Mouse (Mus musculus) megakaryocyte progenitor cell, adult 5-6 weeks (primary cell): ENCODE results near the gene Nuak1. TPM values are rescaled to one million over a fixed set of nuclear protein-coding genes. Genes with fewer than 3 reads are reported as not detected.
"Not testable (repeated sequence)": the region's sequence is repeated elsewhere in the genome, so short reads cannot be mapped to it uniquely, and the experiment has no call there.

Experiments
- ATAC-seq: replicated peaks from 2 replicates; pipeline ENCODE4 v1.8.0; 2016; ENCODE audit warnings: mild to moderate bottlenecking, moderate TSS enrichment, inconsistent platforms; ENCODE audit not compliant: poor library complexity
- total RNA-seq, 2 experiments: library from RNA; stranded (forward) in 1 of 2; stranded (reverse) in 1 of 2; fragments of 157-497, 149-512 nt in 1 of 2; fragments of 200-1000 nt in 1 of 2; gene quantifications; 2 replicates each; pipeline versions ENCODE4 v1.2.3 to v1.2.4; 2015 to 2017

Gene Nuak1
- total RNA-seq (2015) (0.12 TPM in 2 replicates), total RNA-seq (2017) (0.03 and 0.17 TPM in 2 replicates)

DNA sequence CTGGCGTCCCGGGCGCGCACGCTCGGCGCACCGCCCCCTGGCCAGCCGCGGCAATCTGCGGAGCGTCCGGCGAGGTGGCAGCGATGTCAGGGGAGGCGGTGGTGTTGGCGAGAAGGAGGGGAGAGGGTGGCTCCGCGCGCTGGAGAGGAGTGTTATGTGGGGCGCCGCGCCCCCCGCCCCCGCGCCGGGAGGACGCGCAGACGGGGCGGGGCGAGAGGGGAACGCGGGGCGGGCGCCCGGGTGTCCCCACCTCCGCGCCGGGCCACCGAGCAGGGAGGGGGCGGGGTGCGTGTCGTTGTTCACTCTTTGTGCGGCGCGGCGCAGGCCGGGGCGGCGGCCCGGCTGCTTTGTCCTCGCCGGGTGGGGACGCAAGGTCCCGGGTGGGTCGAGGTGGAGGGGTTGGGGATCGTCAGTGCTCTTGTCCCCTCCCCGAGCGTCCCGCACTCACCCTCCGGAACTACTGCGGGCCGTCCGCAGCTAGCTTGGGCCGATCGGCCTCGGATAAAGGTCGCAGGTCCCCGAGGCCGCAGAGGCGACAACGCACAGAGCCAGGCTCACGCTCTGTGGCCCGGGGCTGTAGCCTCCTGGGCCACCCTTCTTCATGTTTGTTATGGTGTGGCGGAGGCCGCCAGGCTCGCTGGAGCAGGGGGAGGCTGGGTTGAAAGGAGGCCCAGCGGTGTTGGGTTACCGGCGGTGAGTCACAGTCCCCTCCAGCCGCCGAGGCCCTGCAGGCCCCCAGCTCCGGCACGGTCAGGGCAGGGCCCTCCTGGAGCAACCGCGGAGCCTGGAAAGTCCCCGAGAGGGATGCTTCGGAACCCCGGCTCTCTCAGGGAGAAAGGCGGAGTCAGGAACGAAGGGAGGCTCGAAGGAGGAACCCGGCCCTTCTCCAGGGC, at the start of gene Nuak1:
Gene Nuak1 (minus strand): TSS at position 57 of the 893 bp plus-strand sequence.
- peak; percentile 49 for ATAC-seq

DNA sequence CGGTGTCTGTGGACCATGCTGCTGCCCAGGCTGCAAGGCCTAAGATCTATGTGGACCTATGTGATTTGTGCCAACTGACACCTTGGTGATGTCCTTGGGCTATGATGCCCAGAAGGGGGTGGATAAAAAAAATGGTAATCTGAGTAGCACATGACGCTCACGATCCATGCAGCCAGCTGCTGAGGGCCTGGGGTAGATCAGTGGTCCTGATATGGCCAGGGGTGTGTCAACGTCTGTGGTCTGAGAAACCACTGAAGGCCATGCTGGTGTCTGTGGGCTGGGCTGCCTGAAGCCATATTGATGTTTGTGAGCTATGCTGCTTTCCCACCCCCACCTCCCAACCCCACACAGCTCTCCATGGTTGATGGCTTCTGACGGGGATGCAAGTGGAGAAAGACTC, 49.7 kb upstream of the Nuak1 start:
- ATAC-seq = peak; percentile 62

DNA sequence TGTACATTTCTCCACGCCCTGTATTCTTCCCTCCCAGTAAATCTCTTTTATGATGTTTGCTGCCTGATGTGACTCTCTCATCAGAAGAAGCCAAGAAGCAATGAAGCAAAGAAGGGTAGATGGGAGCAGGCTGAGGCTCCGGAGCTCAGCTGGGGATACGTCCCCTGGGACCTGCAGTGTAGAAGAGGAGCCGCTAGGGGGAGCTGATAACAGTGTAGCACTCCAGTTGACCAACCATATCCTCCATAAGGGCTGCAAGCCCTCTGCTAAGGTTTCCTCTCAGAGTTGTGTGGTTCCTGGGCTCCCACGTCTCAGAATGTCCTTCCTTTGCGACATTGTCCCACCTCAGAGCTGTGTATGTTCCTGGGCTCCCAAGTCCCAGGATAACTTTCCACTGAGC, 47.9 kb upstream of the Nuak1 start:
- peak; percentile 90 for ATAC-seq

DNA sequence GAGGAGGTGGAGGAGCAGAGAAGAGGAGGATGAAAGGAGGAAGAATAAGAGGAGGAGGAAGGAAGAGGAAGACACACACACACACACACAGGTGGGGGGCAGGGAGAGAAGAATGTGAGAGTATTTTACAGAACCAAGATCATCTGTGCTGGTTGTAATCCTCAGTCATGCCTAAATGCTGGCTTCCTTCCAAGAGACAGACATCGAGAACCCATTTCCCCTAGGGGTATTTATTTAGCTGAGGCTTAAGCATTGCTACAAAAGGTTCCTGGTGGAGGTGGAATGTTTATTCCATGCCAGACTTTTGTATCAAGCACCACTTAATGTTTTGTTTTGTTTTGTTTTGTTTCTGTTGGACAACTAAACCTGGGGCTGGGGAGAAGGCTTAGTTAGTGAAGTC, 44.3 kb upstream of the Nuak1 start:
- no peak for ATAC-seq

DNA sequence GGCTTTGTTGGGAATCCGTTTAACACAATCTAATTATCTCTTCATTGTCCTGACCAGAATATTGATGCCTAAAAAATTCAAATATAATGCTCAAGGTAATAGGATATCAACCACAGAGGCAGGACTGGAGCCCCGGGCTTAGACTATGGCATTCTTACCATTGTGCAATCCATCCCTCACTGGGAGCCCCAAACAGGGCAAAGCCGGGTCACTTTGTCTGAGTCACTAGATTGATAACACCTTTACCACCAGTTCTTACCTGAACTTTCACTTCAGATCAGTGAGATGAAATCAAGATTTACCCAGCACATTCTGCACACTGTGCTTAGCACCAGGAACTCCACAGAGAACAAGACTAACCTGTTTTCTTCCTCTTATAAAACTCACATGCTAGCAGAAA, 43.2 kb upstream of the Nuak1 start:
- ATAC-seq = no peak

DNA sequence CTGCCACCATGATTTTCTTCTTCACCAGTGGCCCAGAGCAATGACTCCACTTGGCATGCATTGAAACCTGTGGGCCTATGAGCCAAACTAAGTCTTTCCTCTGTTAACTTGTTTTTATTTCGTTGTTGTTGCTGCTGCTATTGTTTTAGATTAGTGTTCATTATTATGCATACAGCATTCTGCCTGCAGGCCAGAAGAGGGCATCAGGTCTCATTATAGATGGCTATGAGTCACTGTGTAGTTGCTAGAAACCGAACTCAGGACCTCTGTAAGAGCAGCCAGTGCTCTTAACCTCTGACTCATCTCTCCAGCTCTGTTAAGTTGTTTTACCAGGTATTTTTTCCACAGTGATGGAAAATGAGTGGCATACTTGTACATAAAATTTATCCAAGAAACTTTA, 42.7 kb upstream of the Nuak1 start:
- ATAC-seq = no peak

DNA sequence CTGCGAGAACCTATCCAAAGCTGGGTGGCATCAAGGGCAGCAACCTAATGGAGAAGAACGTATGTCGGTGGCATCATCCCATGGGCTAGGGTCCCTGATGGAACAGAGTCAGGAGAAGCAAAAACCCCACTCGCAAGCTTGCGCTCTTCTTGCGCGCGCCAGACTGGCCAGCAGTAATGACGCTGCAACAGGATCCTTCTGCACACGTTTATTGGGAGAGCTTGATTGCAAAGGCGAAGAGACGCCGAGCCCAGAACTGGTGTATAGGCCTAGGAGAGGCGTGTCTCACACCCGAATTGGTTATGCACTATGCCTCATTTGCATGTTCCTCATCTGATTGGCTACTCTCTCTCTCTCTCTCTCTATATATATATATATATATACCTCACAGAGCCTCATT, 42.0 kb upstream of the Nuak1 start:
- ATAC-seq = not testable (repeated sequence)

DNA sequence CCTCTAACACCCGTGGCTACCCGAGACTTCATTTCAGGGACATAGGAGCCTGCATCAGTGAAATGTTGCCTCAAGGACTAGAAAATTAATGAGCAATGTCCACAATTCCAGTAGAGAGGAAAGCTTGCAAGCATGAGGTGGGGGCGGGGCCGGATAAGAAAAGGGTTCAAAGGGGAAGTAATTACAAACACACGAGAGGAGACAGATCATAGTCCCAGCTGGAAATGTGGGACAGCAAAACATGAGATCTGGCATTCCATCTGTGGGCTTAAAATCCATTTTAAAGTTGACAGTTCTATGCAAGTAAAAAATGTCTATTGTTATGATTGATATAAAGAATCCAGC, 40.9 kb upstream of the Nuak1 start:
- peak; percentile 29; the same call in 1 of the 2 replicates for ATAC-seq

DNA sequence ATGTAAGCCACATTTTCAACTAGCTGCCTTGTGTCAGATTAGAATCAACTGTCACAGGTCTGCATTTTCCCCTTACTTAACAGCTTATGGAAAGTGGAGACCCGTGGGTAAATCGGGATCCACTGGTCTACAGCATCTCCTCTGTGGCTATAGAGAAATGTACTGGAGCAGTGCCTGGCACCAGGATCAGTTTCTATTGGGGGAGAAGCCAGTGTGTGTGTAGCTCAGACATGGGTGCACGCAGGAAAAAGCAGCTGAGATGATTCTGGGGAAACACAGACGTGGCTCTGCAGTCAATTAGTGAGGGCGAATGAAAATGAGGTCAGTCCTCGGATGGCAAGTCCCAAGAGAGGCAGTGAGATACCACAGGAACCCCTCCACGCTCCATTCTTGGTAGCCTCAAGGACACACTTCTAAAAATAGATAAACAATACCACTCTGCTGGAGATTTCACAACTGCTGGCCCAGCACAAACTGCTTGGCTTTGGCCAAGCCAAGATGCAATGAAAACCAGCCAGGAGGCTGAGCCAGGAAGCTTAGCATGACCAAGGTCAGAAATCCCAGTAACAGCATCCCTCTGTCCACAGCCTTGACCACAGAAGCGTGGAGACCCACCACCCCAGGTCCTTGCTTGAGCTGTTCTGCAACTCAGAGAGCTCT, 40.4 kb upstream of the Nuak1 start:
- peak; percentile 31; the same call in 1 of the 2 replicates for ATAC-seq

DNA sequence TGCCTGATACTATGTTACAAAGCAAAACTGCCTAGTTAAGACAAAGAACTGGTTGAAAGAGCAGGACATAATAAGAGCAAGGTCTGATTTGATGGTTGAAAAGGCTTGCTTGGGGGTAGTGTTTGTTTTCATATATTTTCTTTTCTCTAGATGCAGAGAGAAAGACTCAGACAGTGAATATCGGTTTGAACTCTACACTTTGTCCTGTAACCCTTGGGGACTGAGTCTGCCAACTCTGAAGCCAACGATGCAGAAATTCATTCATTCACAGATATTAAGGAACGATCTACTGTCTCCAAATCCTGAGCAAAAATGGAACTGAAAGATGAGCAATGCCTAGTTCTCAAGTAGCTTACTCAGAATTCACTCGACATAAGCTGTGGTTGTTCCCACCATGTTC, 39.7 kb upstream of the Nuak1 start:
- no peak for ATAC-seq

DNA sequence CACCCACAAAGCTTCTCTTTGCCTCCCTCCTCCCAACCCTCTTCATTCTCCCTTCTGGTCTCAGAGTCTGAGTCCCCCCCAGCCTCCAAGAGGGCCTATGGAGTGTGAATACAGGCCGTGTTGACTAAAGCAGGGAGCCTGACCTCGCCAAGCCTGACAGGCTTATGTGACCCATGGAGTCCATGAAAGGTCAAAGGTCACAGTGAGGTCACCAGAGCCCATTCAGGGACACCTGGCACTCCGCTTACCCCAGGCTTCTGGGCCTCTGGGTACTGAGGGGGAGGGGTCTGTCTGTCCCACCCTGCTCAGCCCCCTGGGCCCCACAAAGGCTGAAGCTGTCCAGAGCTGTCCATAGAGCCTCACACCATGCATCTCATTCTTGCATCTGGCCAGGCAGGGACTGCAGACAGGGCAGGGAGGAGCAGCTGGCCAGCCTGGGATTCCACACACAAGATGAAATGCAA, 37.2 kb upstream of the Nuak1 start:
- ATAC-seq = no peak

DNA sequence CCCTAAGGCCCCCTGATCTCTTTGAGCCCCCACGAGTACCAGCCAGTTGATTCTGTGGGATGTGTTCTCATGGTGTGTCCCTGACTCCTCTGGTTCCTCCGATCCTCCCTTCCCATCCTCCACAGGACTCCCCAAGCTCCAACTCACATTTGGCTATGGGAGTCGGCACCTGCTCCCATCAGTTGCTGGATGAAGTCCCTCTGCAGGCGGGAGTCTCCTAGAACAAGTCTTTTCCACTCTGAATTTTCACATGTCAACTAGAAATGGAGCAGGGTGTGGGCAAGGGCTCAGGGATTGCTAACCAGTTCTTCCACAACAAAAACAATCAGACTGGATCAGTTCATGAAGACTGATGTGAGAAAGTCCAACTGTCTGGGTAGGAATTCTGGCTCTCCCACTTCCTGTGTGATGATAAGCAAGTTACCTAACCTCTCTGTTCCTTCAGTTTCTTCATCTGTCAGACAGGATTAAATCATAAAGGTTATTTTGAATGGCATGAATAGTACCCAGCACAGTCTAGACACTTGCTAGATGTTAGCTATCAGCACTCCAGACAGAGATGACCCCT, 36.7 kb upstream of the Nuak1 start:
- ATAC-seq = no peak

DNA sequence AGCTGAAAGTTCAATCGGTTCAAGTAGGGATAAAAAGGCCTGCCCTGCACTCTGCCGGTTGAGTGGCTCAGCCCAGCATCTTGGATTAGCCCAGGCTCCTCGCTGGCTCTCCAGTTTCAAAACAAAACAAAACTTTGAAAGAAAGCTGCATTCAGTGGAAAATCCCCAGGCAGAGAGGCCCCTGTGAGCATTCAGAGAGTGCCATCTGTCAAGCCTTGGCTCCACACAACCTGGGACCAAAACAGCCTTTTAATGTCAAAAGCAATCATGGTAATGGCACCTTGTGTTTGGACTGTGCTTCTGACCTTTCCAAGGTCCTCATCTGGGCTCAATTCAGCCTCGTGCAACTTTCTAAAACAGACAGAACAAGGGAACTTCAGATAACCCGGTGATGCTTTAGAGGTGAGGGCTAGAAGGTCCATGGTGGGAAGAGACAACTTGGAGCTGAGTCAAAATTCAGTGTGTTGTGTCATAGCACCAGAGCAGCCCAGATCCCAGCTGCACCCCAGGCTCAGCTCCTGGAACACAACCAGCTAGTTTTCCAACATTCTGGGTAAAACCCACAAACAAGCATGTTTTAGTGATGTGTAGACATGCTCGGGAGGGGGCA, 27.3 kb upstream of the Nuak1 start:
- ATAC-seq = no peak

DNA sequence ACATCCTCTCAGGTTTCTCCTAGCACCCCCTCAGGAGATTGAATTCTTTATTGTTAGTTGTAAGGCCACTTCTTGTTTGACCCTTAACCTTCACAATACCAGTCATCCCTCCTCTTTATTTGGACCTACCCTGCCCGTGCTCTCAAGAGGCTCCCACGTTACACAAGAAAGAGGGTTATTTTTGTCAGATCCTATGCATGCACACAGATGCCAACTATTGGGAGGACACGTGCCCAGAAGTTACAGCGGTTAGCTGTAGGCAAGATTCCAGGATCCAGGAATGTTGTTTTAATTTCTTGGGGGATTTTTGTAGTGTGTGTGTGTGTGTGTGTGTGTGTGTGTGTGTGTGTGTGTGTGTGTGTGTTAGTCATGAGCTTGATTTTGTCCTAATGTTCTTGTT, 25.1 kb upstream of the Nuak1 start:
- ATAC-seq = no peak

DNA sequence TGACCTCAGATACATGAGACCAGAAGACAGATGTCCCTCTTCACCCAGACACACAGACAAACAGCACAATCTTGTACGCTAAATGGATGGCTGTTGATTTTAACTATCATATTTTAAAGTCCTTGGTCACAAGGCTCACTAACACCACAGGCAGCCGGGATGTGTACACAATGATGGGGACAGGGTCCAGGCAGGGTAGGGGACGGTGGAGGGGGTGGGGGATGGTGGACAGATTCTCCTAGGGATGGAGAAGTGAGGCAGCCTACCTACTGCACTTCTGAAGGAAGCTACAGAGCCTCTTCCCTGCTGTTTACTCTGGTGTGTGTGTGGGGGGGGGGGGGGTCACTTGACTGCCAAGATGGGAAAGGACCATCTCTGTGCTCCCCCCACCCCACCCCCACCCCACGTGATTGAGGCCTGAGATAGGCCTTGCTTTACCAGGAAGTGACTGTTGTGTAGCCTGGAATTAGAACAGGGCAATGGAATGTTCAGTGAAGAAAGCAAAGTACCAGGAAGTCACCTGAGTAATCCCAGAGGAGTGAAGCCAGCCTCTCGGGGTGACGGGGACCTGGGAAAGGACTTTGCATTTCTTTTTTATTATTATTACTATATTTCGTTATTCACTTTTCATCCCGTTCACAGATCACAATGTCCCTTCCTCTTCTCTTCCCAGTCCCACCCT, 20.2 kb upstream of the Nuak1 start:
- ATAC-seq = no peak

DNA sequence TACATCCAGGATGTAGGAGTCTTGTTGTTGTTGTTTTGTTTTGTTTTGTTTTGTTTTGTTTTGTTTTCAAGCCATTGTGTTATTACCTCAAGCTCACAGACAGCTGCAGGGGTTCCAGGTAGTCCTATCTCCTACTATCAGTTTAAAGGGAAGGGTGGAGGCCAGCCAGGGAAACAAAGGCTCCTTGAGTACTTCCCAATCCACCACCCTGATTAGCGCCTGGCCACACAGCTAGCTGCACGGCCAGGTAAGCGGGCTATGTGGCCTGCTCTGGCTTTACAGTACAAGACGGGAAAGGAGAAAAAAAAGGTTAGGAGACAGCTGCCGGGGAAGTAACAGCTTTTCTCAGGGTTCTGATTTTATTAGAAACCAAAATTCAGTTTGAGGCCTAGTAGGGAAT, 17.7 kb upstream of the Nuak1 start:
- no peak for ATAC-seq

DNA sequence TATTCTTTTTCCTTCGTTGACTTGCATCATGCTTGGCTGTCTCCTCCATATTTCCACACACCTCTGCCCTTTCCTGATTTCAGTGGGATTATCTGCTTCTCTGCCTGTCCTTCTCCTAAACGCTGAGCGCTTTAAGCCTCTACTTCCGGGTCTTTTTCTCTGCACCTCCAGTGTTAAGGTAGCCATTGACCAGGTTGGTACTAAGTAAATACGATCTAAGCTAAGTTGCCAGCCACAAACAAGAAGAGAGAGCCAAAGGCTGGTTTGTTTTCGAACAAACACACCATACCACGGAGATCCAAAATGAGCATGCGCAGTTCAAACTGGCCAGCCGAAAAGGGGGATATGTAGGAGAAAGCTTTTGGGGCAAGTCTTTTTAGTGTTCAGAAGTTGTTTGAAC, 17.1 kb upstream of the Nuak1 start:
- ATAC-seq = no peak

DNA sequence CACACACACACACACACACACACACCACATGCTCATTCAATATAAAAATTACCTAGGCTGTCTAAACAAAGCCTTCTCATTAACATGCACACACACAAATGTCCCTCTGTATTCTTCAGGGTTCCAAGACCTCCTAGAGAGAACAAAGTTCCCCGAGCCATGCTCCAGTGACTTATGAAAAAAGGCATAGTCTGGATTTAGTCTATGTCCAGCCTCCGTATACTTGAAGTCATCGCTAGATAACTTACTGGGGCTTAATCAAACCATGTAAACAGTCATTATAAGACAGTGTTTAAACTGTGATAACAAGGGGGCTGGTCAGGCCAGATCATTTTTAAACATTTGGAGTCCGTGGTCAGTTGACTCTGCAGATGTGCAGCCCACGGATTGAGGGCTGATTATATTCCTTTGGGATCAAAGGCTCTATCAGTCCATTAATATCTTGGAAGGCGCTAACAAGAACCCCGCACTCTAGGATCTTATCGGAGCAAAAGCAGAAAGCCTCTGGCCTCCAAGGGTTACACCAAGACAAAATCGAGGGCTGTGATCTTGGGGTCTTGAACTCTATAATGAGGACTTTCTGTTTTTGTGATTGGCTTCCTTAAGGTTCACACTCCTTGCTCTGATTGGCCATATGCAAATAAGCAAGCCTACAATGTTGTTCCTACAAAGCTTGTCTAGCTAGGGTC, 16.4 kb upstream of the Nuak1 start:
- ATAC-seq = no peak

DNA sequence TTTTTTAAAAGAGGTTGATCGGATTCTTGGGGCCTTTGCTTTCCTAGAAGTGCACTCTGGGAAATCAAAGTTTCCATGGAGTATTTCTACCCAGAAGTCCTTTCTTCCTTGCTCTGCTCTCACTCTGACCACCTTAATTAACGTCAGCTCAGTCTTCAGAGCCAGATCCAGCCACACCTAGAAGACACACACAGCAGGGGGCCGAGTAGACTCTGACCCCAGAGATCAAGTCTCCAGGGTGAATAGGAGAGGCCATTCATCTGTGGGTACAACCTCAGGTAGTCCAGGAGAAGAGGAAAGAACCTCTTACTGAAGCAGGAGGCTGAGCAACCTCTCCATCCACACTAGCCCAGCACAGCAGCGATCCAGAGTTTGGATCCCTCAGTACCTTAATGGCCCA, 11.5 kb upstream of the Nuak1 start:
- ATAC-seq = no peak

DNA sequence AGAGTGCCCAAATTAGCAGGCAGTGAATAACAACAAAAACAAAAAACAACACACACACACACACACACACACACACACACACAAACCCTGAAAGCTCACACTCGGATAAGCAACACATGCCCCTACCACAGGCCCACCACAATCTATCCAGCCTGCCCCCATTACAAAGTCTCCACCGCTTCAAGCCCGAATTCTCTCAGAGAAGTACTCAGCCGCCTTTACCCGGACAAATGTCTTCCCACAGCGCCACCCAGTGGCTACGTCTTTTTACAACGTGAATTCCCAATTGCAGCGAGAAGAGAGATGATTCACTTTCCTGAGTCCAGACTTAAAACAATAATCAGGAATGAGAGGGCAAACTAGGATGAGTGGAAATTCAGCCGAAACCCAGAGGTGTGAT, 10.3 kb upstream of the Nuak1 start:
- peak; percentile 94 for ATAC-seq
